9 mouse cellular contexts compared by ENCODE assay signal in the genomic region with DNA sequence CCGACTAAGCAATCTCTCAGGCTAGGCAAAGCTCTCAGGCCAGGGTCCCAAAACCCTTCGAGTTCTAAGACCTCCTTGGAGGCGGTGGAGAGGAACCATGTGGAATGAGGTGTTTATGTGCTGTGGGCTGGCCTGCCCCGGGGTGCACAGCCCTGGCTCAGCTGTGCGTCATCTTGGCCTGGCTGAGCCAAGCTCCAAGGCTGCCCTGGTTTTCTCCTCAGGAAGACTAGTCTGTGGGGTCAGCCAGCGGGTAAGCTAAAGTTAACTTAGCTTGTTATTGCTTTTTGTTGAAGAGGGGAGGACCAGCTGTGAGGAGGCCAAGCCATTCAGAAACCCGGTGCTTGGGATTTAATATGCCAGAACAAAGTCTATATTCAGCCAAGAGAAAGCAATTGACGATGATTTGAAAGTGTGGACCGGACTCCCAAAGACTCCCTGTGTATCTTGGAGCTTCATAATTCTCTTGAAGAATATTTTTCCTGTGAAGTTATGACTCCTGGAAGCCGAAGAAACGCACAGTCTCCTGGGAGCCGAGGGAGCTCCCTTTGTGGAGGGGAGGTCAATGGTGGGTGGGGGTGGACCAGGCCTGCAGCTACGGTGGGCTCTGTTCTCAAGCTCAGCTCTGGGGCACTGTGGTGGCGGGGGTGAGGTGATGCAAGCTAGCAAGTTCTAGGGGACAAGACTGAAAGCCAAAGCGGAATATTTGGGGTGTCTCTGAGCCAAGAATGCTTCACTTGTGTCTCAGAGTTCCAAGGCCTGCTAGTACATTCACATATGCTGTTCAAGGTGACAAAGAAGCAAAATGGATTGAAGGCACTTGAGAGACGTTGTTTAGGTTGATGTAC.
DNase-seq lines count a peak whose midpoint lies in the region; ATAC-seq and TF ChIP-seq lines count a peak whose summit lies in the region.
"Had no signal": no experiment of that assay in that cellular context is flagged by ENCODE, and none has a peak within 500 bp of the region (broad histone marks: within the 10 kb centered on the region; RNA-seq: fewer than 3 reads in every experiment).

No protein-coding gene starts in this region.

- H3K4me3 ChIP-seq in heart, postnatal 0 days (ENCODE audit: low read depth, low read length): no peak overlapping the region
- H3K4me3 ChIP-seq in limb, embryonic 11.5 days (ENCODE audit: low read depth, low read length): no peak overlapping the region
- no peak overlapping the region for H3K4me3 ChIP-seq in stomach, postnatal 0 days (ENCODE audit: low read depth, low read length)
- H3K4me3 ChIP-seq in forebrain, embryonic 14.5 days (ENCODE audit: low read depth, low read length): no peak overlapping the region

- H3K4me2 ChIP-seq in heart, postnatal 0 days (ENCODE audit: low read depth, low read length): no peak overlapping the region
- H3K4me2 ChIP-seq in limb, embryonic 11.5 days (ENCODE audit: low read depth, severe bottlenecking): no peak overlapping the region
- H3K4me2 ChIP-seq in stomach, postnatal 0 days (replicated peaks; ENCODE audit: low read depth): no peak overlapping the region
- no peak overlapping the region for H3K4me2 ChIP-seq in forebrain, embryonic 14.5 days (ENCODE audit: low read length)

- H3K9me3 ChIP-seq in heart, postnatal 0 days (replicated peaks; ENCODE audit: control insufficient read depth, low read length): no peaks in the 10 kb centered on the region
- no peaks in the 10 kb centered on the region for H3K9me3 ChIP-seq in limb, embryonic 11.5 days (ENCODE audit: control insufficient read depth, low read length)
- no peaks in the 10 kb centered on the region for H3K9me3 ChIP-seq in stomach, postnatal 0 days (ENCODE audit: control insufficient read depth, low read length)
- no peaks in the 10 kb centered on the region for H3K9me3 ChIP-seq in forebrain, embryonic 14.5 days (replicated peaks; ENCODE audit: control insufficient read depth, low read length)

- H3K27ac ChIP-seq in heart, postnatal 0 days (ENCODE audit: low read depth): 0 out of 2 replicates have a peak overlapping the region, but pooled peaks have one; percentile 27
- no peak overlapping the region for H3K27ac ChIP-seq in limb, embryonic 11.5 days (replicated peaks; ENCODE audit: low read depth, low read length)
- H3K27ac ChIP-seq in stomach, postnatal 0 days (replicated peaks): peak overlapping the region; percentile 82
- no peak overlapping the region for H3K27ac ChIP-seq in forebrain, embryonic 14.5 days (ENCODE audit: low read depth, low read length)

- TF ChIP-seq CTCF in heart, postnatal 0 days (IDR thresholded peaks at IDR 0.05; ENCODE audit: low read depth): no peak
- TF ChIP-seq CTCF in stomach, postnatal 0 days (IDR thresholded peaks at IDR 0.05; ENCODE audit: low read depth): no peak

- DNase-seq in urinary bladder, postnatal 25 days (ENCODE audit: low spot score): peak; percentile 35
- no peak for DNase-seq in urinary bladder, adult 2 months (ENCODE audit: low spot score)
- no peak for DNase-seq in heart, postnatal 0 days (ENCODE audit: low spot score)
- DNase-seq in limb, embryonic 11.5 days (ENCODE audit: low spot score): peak; percentile 36
- peak; percentile 31 for DNase-seq in stomach, postnatal 0 days (ENCODE audit: low spot score)
- DNase-seq in thymus, postnatal 4 days: no peak
- no peak for DNase-seq in forebrain, embryonic 14.5 days (ENCODE audit: low spot score)
- DNase-seq in left cerebral cortex, adult 8-10 months (ENCODE audit: low spot score in 2 of 2): no peak
- DNase-seq: right cerebral cortex, adult 18-20 months had no signal

- 76% methylated on average over 16 of the region's 16 CpGs for WGBS in heart, postnatal 0 days
- WGBS in limb, embryonic 11.5 days: 68% methylated on average over 16 of the region's 16 CpGs
- 50% methylated on average over 16 of the region's 16 CpGs for WGBS in stomach, postnatal 0 days
- WGBS in forebrain, embryonic 14.5 days: 72% methylated on average over 16 of the region's 16 CpGs

- no peak for TF ChIP-seq EP300 in heart, postnatal 0 days (IDR thresholded peaks at IDR 0.05; ENCODE audit: low read depth)
- peak; percentile 35 for TF ChIP-seq EP300 in stomach, postnatal 0 days (optimal IDR thresholded peaks at IDR 0.05)

- H3K27me3 ChIP-seq in heart, postnatal 0 days (ENCODE audit: control insufficient read depth, insufficient read depth, low read length): no peaks in the 10 kb centered on the region
- no peaks in the 10 kb centered on the region for H3K27me3 ChIP-seq in limb, embryonic 11.5 days (ENCODE audit: control insufficient read depth, insufficient read depth, low read length)
- H3K27me3 ChIP-seq in stomach, postnatal 0 days (ENCODE audit: control insufficient read depth, insufficient read depth, low read length): no peaks in the 10 kb centered on the region
- no peaks in the 10 kb centered on the region for H3K27me3 ChIP-seq in forebrain, embryonic 14.5 days (replicated peaks; ENCODE audit: control insufficient read depth, insufficient read depth, low read length)

- H3K36me3 ChIP-seq in heart, postnatal 0 days (replicated peaks; ENCODE audit: control insufficient read depth, insufficient read depth, low read length): no peaks in the 10 kb centered on the region
- H3K36me3 ChIP-seq in limb, embryonic 11.5 days (ENCODE audit: control insufficient read depth, insufficient read depth, low read length): no peaks in the 10 kb centered on the region
- no peaks in the 10 kb centered on the region for H3K36me3 ChIP-seq in stomach, postnatal 0 days (ENCODE audit: control insufficient read depth, insufficient read depth, low read length)
- no peaks in the 10 kb centered on the region for H3K36me3 ChIP-seq in forebrain, embryonic 14.5 days (ENCODE audit: control insufficient read depth, insufficient read depth, low read length)

- ATAC-seq in heart, postnatal 0 days (ENCODE audit: insufficient read depth, low read depth): no peak
- no peak for ATAC-seq in limb, embryonic 11.5 days (ENCODE audit: insufficient number of reproducible peaks, low FRiP score, low TSS enrichment, low read depth)
- peak; percentile 82 for ATAC-seq in stomach, postnatal 0 days (ENCODE audit: low FRiP score, low TSS enrichment)
- no peak for ATAC-seq in forebrain, embryonic 14.5 days

- peaks cover 33% of the 10 kb centered on the region for H3K4me1 ChIP-seq in heart, postnatal 0 days (ENCODE audit: control insufficient read depth, insufficient read depth)
- H3K4me1 ChIP-seq in limb, embryonic 11.5 days (ENCODE audit: control insufficient read depth, insufficient read depth, low read length): peaks cover 23% of the 10 kb centered on the region
- H3K4me1 ChIP-seq in stomach, postnatal 0 days (replicated peaks; ENCODE audit: control insufficient read depth, insufficient read depth): peaks cover 3% of the 10 kb centered on the region; the same call in 1 of the 2 replicates
- H3K4me1 ChIP-seq in forebrain, embryonic 14.5 days (ENCODE audit: control insufficient read depth, insufficient read depth, low read length): peaks cover 17% of the 10 kb centered on the region

- H3K9ac ChIP-seq in heart, postnatal 0 days (replicated peaks; ENCODE audit: low read depth, low read length): no peak overlapping the region
- H3K9ac ChIP-seq in limb, embryonic 11.5 days (ENCODE audit: low read length): no peak overlapping the region
- no peak overlapping the region for H3K9ac ChIP-seq in stomach, postnatal 0 days (ENCODE audit: low read length)
- H3K9ac ChIP-seq in forebrain, embryonic 14.5 days (ENCODE audit: low read length): no peak overlapping the region

Comparison
In these comparisons a context has a peak if more than half of its experiments do, and no peak if none do; other contexts are left out.
1. DNase-seq: peak in urinary bladder, postnatal 25 days (single experiment), limb, embryonic 11.5 days (single experiment) and stomach, postnatal 0 days (single experiment); none in urinary bladder, adult 2 months (single experiment), heart, postnatal 0 days (single experiment), thymus, postnatal 4 days (single experiment), forebrain, embryonic 14.5 days (single experiment) and left cerebral cortex, adult 8-10 months (0 of 2).
2. H3K27ac ChIP-seq: peak in heart, postnatal 0 days (single experiment) and stomach, postnatal 0 days (single experiment); none in limb, embryonic 11.5 days (single experiment) and forebrain, embryonic 14.5 days (single experiment).